Mouse (Mus musculus): ENCODE measurements around the gene Golga5. TPM values are rescaled to one million over a fixed set of nuclear protein-coding genes. Genes with fewer than 3 reads are reported as not detected.
A peak's percentile ranks its signal among the peaks of the same experiment; 100 is the strongest.

Golga5 gene
- polyA plus RNA-seq, 1 experiment from 2014 or later, result 33.2 TPM

DNA sequence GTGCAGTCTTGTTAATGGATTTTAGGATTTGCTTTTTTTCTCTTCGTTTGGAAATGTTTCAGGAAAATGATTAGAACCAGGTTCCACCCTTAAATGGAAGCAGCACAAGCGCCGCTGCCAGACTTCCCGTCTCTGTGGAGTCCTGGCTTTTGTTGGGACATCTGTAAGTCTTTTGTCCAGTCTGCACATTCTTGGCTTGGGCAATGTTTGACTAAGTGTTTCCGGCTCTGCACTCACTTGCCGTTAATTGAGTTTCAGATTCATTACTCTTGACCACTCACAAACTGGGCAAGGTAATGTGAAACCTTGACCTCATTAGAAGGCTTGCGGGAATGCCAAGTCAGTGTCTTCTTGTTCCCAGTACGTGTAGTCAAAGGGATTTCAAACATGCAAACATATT is 29.8 kb downstream of the Golga5 start:
- Histone ChIP-seq H3K27ac (ENCODE audit: low read length) (no peak overlapping the region), H3K27me3 (replicated peaks; ENCODE audit: control insufficient read depth, insufficient read depth, low read length) (no peaks in the 10 kb centered on the region), H3K4me2 (ENCODE audit: low read length) (no peak overlapping the region), H3K9ac (replicated peaks; ENCODE audit: low read depth, low read length) (no peak overlapping the region), H3K36me3 (ENCODE audit: control insufficient read depth, insufficient read depth) (peaks cover 12% of the 10 kb centered on the region), H3K9me3 (ENCODE audit: control insufficient read depth, low read length) (no peaks in the 10 kb centered on the region), H3K4me3 (replicated peaks; ENCODE audit: low read length) (no peak overlapping the region), H3K4me1 (replicated peaks; ENCODE audit: control insufficient read depth, insufficient read depth, low read length) (no peaks in the 10 kb centered on the region)
- ATAC-seq, result no peak
- 43% methylated on average over 8 of the region's 8 CpGs for WGBS

DNA sequence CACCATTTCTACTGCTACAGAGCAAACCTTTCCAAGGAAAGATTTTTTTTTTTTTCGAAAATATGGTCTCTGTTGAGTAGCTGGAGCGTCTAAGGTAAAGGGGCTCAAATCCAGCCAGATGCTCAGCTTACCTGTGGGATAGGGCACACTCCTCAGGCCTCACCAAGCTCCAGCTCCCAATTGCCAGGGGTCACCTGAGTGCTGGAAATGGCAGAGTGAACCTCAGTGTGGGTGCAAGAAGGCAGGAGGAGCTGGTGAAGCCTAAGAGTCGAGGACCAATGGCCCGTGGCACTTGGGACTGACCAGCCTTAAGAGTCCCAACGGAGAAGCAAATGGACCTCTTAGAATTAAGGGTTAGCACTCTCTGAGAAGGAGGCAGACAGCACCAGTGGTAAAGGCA is 30.3 kb downstream of the Golga5 start:
- ATAC-seq, result no peak
- WGBS, result 95% methylated on average over 5 of the region's 5 CpGs

DNA sequence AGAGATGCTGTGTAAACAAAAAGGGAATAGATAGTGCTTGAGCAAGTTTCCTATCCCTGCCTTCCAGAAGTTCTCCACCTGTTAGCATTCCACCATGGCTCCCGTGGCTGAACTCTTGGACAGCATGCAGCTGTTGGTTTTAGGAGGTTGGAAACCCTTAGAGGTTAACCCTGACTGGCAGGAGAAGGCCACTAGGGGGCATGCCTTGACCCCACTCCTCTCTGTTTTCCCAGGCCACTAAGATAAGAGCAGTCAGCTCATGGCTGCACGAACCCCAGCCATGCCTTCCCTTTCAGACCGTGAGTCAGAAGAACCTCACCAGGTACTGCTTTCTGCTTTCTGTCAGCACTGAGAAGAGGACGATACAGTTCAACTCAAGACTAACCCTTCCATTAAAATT is 30.8 kb downstream of the Golga5 start:
- Histone ChIP-seq H3K4me2 (ENCODE audit: low read length) (no peak overlapping the region), H3K4me3 (replicated peaks; ENCODE audit: low read length) (no peak overlapping the region), H3K9me3 (ENCODE audit: control insufficient read depth, low read length) (no peaks in the 10 kb centered on the region), H3K27ac (ENCODE audit: low read length) (no peak overlapping the region), H3K4me1 (replicated peaks; ENCODE audit: control insufficient read depth, insufficient read depth, low read length) (no peaks in the 10 kb centered on the region), H3K36me3 (ENCODE audit: control insufficient read depth, insufficient read depth) (peaks cover 8% of the 10 kb centered on the region; the same call in 1 of the 2 replicates), H3K27me3 (replicated peaks; ENCODE audit: control insufficient read depth, insufficient read depth, low read length) (no peaks in the 10 kb centered on the region), H3K9ac (replicated peaks; ENCODE audit: low read depth, low read length) (no peak overlapping the region)
- 77% methylated on average over 4 of the region's 4 CpGs for WGBS
- ATAC-seq, result no peak

More for the DNA sequence above, 30.3 kb downstream of the Golga5 start:
- Histone ChIP-seq H3K4me1 (replicated peaks; ENCODE audit: control insufficient read depth, insufficient read depth, low read length) (no peaks in the 10 kb centered on the region), H3K27ac (ENCODE audit: low read length) (no peak overlapping the region), H3K36me3 (ENCODE audit: control insufficient read depth, insufficient read depth) (peaks cover 9% of the 10 kb centered on the region), H3K4me2 (ENCODE audit: low read length) (no peak overlapping the region), H3K4me3 (replicated peaks; ENCODE audit: low read length) (no peak overlapping the region), H3K9me3 (ENCODE audit: control insufficient read depth, low read length) (no peaks in the 10 kb centered on the region), H3K27me3 (replicated peaks; ENCODE audit: control insufficient read depth, insufficient read depth, low read length) (no peaks in the 10 kb centered on the region), H3K9ac (replicated peaks; ENCODE audit: low read depth, low read length) (no peak overlapping the region)

DNA sequence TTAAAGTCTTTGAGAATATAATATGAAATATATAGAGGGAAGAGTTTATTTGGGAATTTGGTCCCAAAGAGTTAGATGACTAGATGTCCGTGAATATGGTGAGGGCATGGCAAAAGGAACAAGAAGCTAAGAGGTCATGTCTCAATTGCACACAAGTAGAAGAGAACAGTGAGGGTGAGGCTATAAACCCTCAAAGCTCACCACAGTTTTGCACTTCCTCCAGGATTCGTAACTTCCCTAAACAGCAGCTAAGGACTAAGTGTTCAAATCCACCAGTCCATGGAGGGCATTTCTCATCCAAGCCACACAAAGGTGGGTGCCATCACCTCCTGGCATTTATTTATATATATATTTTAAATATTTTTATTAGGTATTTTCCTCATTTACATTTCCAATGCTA is 32.1 kb downstream of the Golga5 start:
- Histone ChIP-seq H3K4me1 (replicated peaks; ENCODE audit: control insufficient read depth, insufficient read depth, low read length) (no peaks in the 10 kb centered on the region), H3K27ac (ENCODE audit: low read length) (no peak overlapping the region), H3K4me2 (ENCODE audit: low read length) (no peak overlapping the region), H3K9ac (replicated peaks; ENCODE audit: low read depth, low read length) (no peak overlapping the region), H3K4me3 (replicated peaks; ENCODE audit: low read length) (no peak overlapping the region), H3K36me3 (ENCODE audit: control insufficient read depth, insufficient read depth) (peaks cover 6% of the 10 kb centered on the region; the same call in 1 of the 2 replicates), H3K27me3 (replicated peaks; ENCODE audit: control insufficient read depth, insufficient read depth, low read length) (no peaks in the 10 kb centered on the region), H3K9me3 (ENCODE audit: control insufficient read depth, low read length) (no peaks in the 10 kb centered on the region)
- 100% methylated on average over 2 of the region's 2 CpGs for WGBS
- ATAC-seq, result no peak

DNA sequence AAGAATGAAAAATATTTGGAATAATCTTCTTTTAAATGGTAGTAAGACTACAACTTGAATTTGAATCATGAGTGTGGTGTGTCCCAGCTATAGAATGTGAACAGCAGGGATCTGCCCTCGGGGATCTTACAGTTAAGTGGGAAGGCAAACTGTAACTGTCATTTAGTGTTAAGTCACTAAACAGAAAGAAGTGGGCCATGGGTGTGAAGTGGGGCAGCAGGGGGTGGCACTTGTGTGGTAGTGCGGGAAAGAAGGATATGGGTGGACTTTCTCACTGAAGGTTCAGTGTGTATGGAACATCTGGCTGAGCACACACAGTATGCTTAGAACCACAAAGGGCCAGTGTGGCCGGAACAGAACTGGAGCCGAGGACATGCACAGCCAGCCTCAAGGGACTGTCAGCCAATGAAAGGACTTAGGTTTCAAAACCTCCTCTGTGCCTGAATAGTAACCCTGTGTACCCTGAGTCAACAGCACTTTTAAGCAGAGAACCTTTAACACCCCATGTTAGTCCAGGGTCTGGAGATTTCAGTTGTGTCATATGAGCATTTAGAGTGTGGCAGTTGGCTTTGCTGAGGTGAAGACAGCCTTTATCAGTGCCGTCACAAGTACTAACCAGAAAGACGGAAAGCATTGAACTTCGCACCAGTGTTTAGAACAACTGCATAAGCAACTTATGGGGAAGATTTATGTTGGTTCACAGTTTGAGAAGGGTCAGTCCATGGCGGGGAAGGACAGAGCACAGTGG is 33.1 kb downstream of the Golga5 start:
- Histone ChIP-seq H3K4me1 (replicated peaks; ENCODE audit: control insufficient read depth, insufficient read depth, low read length) (no peaks in the 10 kb centered on the region), H3K9ac (replicated peaks; ENCODE audit: low read depth, low read length) (no peak overlapping the region), H3K4me2 (ENCODE audit: low read length) (no peak overlapping the region), H3K9me3 (ENCODE audit: control insufficient read depth, low read length) (no peaks in the 10 kb centered on the region), H3K4me3 (replicated peaks; ENCODE audit: low read length) (no peak overlapping the region), H3K27ac (ENCODE audit: low read length) (no peak overlapping the region), H3K36me3 (ENCODE audit: control insufficient read depth, insufficient read depth) (peaks cover 6% of the 10 kb centered on the region; the same call in 1 of the 2 replicates), H3K27me3 (replicated peaks; ENCODE audit: control insufficient read depth, insufficient read depth, low read length) (no peaks in the 10 kb centered on the region)
- 82% methylated on average over 8 of the region's 8 CpGs for WGBS
- no peak for ATAC-seq

DNA sequence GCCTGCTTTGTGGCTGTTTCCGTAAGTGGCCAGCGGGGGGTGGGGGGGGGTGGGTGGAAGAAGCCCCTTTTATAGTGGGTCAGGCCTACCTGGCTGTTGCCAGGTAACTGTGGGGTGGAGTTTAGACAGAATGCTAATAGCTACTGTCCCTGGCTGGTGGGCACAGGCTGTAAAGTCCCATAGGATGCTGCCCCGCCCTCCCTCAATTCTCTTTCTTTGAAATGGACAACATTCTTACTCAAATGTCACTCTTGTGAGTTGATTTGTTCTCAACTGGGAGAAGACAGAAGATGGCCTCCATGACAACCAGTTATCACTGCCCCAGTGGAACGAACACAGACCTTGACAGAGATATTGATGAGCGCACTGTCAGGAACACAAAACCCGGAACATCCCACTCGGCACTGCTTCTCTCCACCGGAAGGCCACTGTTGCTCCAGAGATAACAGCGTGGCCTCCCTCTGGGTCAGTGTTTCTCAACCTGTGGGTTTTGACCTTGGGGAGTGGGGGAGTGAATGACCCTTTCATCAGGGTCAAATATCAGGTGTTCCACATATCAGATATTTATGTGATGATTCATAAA is 36.3 kb downstream of the Golga5 start:
- no peak overlapping the region for H3K4me3 ChIP-seq (replicated peaks; ENCODE audit: low read length)
- H3K9ac ChIP-seq (replicated peaks; ENCODE audit: low read depth, low read length), result no peak overlapping the region
- no peaks in the 10 kb centered on the region for H3K27me3 ChIP-seq (replicated peaks; ENCODE audit: control insufficient read depth, insufficient read depth, low read length)
- no peak overlapping the region for H3K4me2 ChIP-seq (ENCODE audit: low read length)
- H3K9me3 ChIP-seq (ENCODE audit: control insufficient read depth, low read length), result no peaks in the 10 kb centered on the region
- H3K27ac ChIP-seq (ENCODE audit: low read length), result no peak overlapping the region
- H3K4me1 ChIP-seq (replicated peaks; ENCODE audit: control insufficient read depth, insufficient read depth, low read length), result no peaks in the 10 kb centered on the region
- H3K36me3 ChIP-seq (ENCODE audit: control insufficient read depth, insufficient read depth), result no peaks in the 10 kb centered on the region
- WGBS, result 81% methylated on average over 9 of the region's 9 CpGs
- no peak for ATAC-seq

DNA sequence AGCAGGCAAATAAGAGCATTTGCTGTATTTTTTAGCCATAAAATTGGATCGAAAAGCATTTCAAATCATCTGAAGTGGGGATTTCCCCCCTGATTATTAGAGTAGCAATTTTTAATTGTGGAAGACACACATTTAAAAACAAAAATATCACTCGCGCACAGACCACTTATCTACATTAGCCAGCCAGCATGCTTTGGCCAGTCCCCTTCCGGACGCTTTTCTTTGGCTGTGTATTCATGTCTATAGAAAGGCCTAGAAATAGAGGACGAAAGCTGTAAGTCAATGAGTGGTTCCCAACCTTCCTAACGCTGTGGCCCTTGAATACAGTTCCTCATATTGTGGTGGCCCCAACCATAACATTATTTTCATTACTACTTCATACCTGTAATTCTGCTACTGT is 37.0 kb downstream of the Golga5 start:
- H3K27ac ChIP-seq (ENCODE audit: low read length), result no peak overlapping the region
- no peak overlapping the region for H3K4me2 ChIP-seq (ENCODE audit: low read length)
- peaks cover 5% of the 10 kb centered on the region for H3K4me1 ChIP-seq (replicated peaks; ENCODE audit: control insufficient read depth, insufficient read depth, low read length)
- no peak overlapping the region for H3K9ac ChIP-seq (replicated peaks; ENCODE audit: low read depth, low read length)
- WGBS, result 91% methylated on average over 7 of the region's 7 CpGs
- ATAC-seq, result no peak
- no peak overlapping the region for H3K4me3 ChIP-seq (replicated peaks; ENCODE audit: low read length)
- H3K27me3 ChIP-seq (replicated peaks; ENCODE audit: control insufficient read depth, insufficient read depth, low read length), result no peaks in the 10 kb centered on the region
- no peaks in the 10 kb centered on the region for H3K36me3 ChIP-seq (ENCODE audit: control insufficient read depth, insufficient read depth)
- H3K9me3 ChIP-seq (ENCODE audit: control insufficient read depth, low read length), result no peaks in the 10 kb centered on the region

DNA sequence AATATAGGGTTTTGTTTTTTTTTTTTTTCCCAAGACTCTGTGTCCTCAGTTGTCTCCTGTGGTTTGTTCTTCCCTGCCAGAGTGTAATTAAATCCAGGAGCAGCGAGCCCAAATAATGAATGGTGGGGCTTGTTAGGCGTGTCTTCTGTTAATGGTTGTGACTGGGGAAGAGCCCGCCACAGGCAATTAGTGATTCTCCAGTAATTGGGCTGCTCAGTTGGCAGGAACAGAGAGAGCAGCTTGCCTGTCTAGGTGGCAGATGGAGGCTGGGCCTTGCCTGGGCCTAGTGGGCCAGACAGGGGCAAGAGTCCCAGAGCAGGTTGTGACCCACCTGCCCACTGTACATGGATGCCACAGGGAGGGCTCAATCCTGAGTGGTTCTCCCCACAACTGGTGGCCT is 42.4 kb downstream of the Golga5 start:
- Histone ChIP-seq H3K36me3 (ENCODE audit: control insufficient read depth, insufficient read depth) (no peaks in the 10 kb centered on the region), H3K4me3 (replicated peaks; ENCODE audit: low read length) (no peak overlapping the region), H3K4me2 (ENCODE audit: low read length) (no peak overlapping the region), H3K9me3 (ENCODE audit: control insufficient read depth, low read length) (no peaks in the 10 kb centered on the region), H3K27me3 (replicated peaks; ENCODE audit: control insufficient read depth, insufficient read depth, low read length) (no peaks in the 10 kb centered on the region), H3K27ac (ENCODE audit: low read length) (peak overlapping the region; percentile 87), H3K4me1 (replicated peaks; ENCODE audit: control insufficient read depth, insufficient read depth, low read length) (peaks cover 19% of the 10 kb centered on the region), H3K9ac (replicated peaks; ENCODE audit: low read depth, low read length) (no peak overlapping the region)
- 0% methylated on average over 3 of the region's 3 CpGs for WGBS
- peak; percentile 92 for ATAC-seq

DNA sequence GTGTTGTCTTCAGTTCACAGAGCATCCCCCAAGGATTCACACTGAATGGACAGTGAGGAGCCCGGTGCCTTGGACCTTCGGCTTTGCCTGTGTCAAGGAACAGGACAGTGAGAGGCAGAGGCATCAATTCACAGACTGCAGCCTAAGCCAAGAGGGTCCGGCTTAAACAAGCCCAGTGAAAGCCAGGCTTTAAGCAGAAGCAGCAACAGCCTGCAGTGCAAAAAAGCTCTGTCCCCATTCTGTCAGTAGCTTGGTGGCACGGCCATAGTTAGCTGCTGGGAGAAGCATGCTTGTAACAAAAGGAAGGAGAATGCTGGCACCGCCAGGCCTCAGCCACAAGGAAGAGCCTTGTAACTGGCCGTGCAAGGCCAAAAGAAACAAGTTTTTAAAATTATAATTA is 45.2 kb downstream of the Golga5 start:
- Histone ChIP-seq H3K36me3 (ENCODE audit: control insufficient read depth, insufficient read depth) (no peaks in the 10 kb centered on the region), H3K4me1 (replicated peaks; ENCODE audit: control insufficient read depth, insufficient read depth, low read length) (peaks cover 19% of the 10 kb centered on the region), H3K27ac (ENCODE audit: low read length) (peak overlapping the region; percentile 74), H3K9me3 (ENCODE audit: control insufficient read depth, low read length) (no peaks in the 10 kb centered on the region), H3K9ac (replicated peaks; ENCODE audit: low read depth, low read length) (no peak overlapping the region; the same call in 1 of the 2 replicates), H3K4me3 (replicated peaks; ENCODE audit: low read length) (no peak overlapping the region), H3K4me2 (ENCODE audit: low read length) (no peak overlapping the region), H3K27me3 (replicated peaks; ENCODE audit: control insufficient read depth, insufficient read depth, low read length) (no peaks in the 10 kb centered on the region)
- no peak for ATAC-seq
- WGBS, result 36% methylated on average over 6 of the region's 6 CpGs

All from forebrain, embryonic 16.5 days (tissue).